Mouse (Mus musculus): Measurements from ENCODE around the gene Mypn.

The Mypn gene

GRCm38 (mm10) chr10:63100657-63101056, 103.1 kb downstream of the Mypn start:
- no peak for DNase-seq (ENCODE audit: low spot score)

DNA sequence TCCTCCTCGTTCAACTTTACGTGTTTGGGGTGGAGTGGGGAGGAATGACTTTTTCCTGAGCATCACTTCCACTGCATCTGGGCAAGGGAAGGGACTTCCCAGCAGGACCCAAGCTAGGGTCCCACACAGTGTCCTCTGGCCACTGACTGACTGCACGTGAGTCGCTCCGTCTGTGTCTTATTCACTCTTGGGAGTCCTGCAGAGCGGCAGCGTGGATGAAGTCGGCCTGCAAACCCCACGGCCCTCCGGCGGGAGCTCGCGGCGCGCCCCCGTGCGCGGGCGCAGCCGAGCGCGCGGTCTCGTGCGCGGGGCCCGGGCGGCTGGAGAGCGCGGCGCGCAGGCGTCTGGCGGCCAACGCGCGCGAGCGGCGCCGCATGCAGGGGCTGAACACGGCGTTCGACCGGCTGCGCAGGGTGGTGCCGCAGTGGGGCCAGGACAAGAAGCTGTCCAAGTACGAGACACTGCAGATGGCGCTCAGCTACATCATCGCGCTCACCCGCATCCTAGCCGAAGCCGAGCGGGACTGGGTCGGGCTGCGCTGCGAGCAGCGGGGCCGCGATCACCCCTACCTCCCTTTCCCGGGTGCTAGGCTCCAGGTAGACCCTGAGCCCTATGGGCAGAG, 103.7 kb downstream of the Mypn start:
- DNase-seq (ENCODE audit: low spot score), result peak; percentile 27

GRCm38 (mm10) chr10:63099521-63099920, 104.2 kb downstream of the Mypn start, which contains the start of gene Atoh7:
Gene Atoh7, plus strand, starts transcription at chr10:63099651.
- no peak for DNase-seq (ENCODE audit: low spot score)

- DNase-seq (ENCODE audit: low spot score), result no peak
Measured at GRCm38 (mm10) chr10:63098191-63098590, 105.6 kb downstream of the Mypn start.

- DNase-seq (ENCODE audit: low spot score), result no peak
Measured at GRCm38 (mm10) chr10:63096757-63097156, 107.0 kb downstream of the Mypn start.

DNA sequence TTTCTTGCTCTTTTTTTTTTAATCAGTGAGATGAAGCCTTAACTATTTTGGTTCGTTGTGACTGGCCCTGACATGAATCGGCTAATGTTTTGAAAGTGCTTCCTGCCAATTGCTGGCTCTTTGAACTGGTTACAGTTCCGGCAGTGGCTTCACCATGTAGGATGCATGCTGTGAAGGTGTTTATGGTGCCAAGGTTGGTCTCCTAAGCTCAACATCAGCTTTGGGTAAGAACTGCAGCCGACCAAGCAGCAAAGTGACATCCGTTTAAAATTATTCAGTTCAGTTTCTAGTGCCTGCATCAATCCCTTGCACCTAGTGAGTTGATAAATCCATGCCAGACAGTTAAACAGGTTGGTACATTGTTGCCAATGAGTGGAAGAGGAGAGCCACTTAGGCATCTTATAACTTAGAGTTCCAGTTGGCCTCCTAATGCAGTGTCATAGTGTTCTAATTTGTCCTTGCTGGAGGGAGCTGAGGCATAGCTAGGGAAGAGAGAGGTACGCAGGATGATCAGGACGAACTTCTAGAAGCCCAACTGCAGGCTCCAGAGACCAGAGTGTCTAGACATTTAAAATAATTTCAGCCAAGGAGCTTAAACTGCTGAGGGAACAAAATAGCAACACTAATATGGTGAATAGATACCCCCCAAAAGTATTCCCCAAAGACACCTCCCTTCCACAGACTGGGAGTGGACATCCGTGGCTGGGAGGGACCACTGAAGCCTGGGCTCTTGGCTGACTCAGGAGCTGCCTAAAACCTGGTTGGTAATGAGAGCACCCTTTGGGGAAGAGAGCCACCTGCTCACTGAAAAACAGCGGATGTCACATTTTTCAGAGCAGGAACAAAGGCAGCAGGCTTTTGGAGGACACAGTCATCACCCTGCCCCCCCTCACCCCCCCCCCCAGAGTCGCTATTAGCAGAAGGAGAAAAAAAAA, 110.9 kb downstream of the Mypn start:
- DNase-seq (ENCODE audit: low spot score), result no peak

DNA sequence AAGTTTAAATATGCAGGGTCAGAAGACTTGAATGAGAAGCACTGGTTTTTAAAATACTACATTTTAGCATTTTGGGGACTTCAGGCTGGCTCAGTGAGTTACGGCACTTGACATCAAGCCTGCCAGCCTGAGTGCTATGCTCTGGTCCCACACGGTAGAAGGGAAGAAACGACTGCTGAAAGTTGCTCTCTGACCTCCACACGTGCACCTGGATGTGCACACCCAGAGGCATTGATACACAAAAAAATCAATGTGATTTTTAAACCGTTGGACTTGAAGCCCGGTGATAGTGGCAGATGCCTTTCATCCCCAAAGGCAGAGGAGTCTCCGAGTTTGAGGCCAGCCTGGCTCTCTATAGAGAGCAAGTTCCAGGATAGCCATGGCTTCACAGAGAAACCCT, 111.8 kb downstream of the Mypn start:
- no peak for DNase-seq (ENCODE audit: low spot score)

- DNase-seq (ENCODE audit: low spot score), result no peak
Measured at GRCm38 (mm10) chr10:63089758-63090571, 113.8 kb downstream of the Mypn start.

DNA sequence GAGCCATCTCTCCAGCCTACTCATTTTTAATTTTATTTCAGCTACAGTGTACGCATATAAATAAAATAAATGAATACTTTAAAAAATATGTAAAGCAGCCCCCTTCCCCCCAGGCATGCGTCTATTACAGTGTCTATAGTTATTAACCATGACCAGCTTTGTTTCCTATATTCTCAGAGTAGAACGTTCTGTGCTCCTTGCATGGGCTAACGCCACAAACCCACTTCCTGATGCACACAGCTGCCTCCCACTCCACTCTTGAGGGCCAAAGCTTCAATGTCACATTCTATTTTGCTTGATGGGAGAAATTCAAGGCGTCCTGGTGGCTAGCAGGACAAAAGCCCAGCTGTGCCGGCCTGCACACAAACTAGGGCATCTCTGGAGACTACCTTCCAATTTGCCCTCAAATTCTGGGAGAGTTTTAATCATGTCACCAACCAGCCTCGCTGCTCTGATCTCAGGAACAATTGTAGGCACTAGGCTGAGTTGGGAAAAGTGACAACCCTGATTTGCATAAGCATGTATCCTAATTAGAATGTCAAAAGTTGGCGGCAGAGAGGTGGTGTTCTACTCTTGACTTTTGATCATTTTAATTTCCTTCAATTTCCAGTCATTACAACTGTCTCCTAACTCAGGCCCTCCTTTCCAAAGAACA, 114.5 kb downstream of the Mypn start:
- DNase-seq (ENCODE audit: low spot score), result no peak

DNA sequence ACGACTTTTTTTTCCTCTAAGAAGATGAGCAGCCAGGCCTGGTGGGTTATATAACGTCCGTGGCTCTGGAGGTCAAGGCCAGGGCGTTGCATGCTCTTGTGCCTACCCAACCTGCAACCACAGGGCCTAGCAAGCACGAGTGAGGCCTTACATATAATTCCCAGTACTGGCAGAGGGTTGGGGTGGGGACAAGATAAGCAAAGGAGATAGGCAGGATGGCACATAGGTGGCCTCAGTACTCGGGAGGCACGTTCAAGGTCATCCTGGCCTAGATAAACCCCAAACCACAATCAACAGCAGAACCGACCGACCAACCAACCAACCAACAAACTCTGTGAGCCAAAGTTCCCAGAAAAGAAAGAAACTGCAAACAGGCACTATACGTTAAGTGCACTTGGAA, 117.4 kb downstream of the Mypn start:
- DNase-seq (ENCODE audit: low spot score), result no peak

DNA sequence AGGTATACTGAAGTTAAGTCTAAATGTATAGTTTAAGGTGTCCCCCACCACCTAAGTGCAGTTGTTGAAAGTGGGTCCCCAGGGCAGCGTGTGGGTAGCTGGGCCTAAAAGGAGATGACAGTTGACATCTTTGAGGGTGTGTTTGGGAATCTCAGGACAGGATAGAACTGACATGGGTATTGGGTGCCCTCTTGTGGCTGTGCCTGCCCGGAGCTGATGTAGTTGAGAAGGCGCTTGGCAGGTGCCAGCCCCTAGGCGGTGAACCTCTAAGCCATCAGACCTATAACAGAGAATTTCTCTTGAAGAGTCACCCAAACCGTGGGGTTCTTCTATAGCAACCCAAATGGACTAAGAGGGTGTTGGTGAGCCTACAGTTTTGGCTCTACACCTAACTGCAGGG, 137.8 kb downstream of the Mypn start:
- DNase-seq (ENCODE audit: low spot score), result peak; percentile 67
